Mouse (Mus musculus): Measurements from ENCODE around the gene Oaf. TPM values are rescaled to one million over a fixed set of nuclear protein-coding genes. Genes with fewer than 3 reads are reported as not detected.

Gene Oaf
- polyA plus RNA-seq, 1 experiment from 2014 or later = 88.5 TPM

DNA sequence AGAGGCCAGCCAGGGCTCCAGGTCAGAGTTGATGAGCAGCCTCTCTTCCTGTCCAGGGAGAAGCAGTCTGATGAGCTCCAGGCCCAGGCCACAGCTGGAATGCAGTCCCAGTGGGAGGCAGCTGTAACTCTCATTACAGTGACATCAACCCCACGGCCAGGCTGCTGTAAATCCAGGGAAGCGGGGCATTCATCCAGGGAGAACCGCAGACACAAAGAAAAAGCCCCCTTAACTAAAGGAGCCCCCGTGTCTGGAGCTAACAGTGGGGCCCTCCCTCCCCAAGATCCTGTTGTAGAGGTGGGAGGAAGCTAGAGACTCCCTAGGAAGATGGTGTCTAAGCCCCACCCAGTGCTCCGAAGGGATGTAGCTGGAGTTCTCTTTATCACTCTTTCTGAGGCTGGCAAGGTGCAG is 13.6 kb upstream of the Oaf start:
- H3K36me3 ChIP-seq (ENCODE audit: control insufficient read depth, insufficient read depth, low read length) = no peaks in the 10 kb centered on the region
- no peaks in the 10 kb centered on the region for H3K9me3 ChIP-seq (ENCODE audit: control insufficient read depth, low read length)
- H3K4me3 ChIP-seq (ENCODE audit: low read length) = no peak overlapping the region
- H3K27ac ChIP-seq (ENCODE audit: low read depth, low read length) = peak overlapping the region; percentile 91
- peak overlapping the region; percentile 12; the same call in 1 of the 2 replicates for H3K4me2 ChIP-seq (replicated peaks; ENCODE audit: low read depth, low read length)
- 0 out of 2 replicates have a peak overlapping the region, but pooled peaks have one; percentile 34 for H3K9ac ChIP-seq (ENCODE audit: low read depth, low read length)
- WGBS = 5% methylated on average over 5 of the region's 5 CpGs
- peak; percentile 90 for ATAC-seq (ENCODE audit: low FRiP score, low TSS enrichment)
- peaks cover 20% of the 10 kb centered on the region for H3K4me1 ChIP-seq (ENCODE audit: control insufficient read depth, insufficient read depth, low read length)
- no peaks in the 10 kb centered on the region for H3K27me3 ChIP-seq (ENCODE audit: control insufficient read depth, insufficient read depth, low read length)

DNA sequence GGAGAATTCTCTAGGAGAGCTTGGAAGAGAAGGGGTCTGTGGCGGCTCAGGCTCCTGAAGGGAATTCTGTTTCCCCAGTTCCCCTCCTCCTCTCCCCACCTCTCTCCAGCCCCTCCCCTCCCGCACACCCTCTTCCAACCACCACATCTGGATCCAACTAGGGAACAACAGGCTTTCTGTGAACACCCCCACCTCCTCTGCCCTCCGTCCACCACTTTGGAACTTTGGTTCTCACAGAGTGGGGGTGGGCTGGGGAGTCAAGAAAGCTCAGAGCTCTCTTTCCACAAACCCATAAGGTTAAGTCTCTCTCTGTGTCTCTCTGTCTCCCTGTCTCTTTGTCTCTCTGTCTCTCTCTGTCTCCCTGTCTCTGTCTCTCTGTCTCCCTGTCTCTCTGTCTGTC is 13.1 kb upstream of the Oaf start:
- Histone ChIP-seq H3K9me3 (ENCODE audit: control insufficient read depth, low read length) (no peaks in the 10 kb centered on the region), H3K4me1 (ENCODE audit: control insufficient read depth, insufficient read depth, low read length) (peaks cover 20% of the 10 kb centered on the region), H3K27me3 (ENCODE audit: control insufficient read depth, insufficient read depth, low read length) (no peaks in the 10 kb centered on the region), H3K9ac (ENCODE audit: low read depth, low read length) (no peak overlapping the region), H3K36me3 (ENCODE audit: control insufficient read depth, insufficient read depth, low read length) (no peaks in the 10 kb centered on the region), H3K4me3 (ENCODE audit: low read length) (no peak overlapping the region), H3K4me2 (replicated peaks; ENCODE audit: low read depth, low read length) (peak overlapping the region; percentile 12; the same call in 1 of the 2 replicates), H3K27ac (ENCODE audit: low read depth, low read length) (peak overlapping the region; percentile 91)
- WGBS = 29% methylated on average over 3 of the region's 3 CpGs
- peak; percentile 63; the same call in 1 of the 2 replicates for ATAC-seq (ENCODE audit: low FRiP score, low TSS enrichment)

DNA sequence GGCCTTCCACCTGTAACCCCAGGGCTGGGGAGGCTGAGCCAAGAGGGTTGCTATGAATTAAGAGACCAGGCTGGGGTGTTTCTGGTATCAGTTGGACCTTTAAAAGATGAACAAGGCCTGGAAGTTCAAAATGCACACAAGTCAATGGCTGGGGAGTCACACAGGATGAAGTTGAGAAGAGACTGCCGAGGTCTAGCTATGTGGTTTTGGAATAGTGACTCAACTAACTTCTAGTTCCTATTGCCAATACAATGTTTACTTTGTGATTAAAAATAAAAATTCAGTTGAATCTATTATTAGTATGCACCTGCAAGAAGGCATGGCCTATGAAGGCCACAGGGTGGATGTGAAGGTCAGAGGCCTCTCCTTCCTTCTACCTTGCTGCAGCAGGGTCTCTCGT is 12.1 kb upstream of the Oaf start:
- Histone ChIP-seq H3K27ac (ENCODE audit: low read depth, low read length) (no peak overlapping the region), H3K9ac (ENCODE audit: low read depth, low read length) (no peak overlapping the region), H3K4me3 (ENCODE audit: low read length) (no peak overlapping the region), H3K27me3 (ENCODE audit: control insufficient read depth, insufficient read depth, low read length) (no peaks in the 10 kb centered on the region), H3K9me3 (ENCODE audit: control insufficient read depth, low read length) (no peaks in the 10 kb centered on the region), H3K4me2 (replicated peaks; ENCODE audit: low read depth, low read length) (no peak overlapping the region), H3K4me1 (ENCODE audit: control insufficient read depth, insufficient read depth, low read length) (peaks cover 24% of the 10 kb centered on the region), H3K36me3 (ENCODE audit: control insufficient read depth, insufficient read depth, low read length) (no peaks in the 10 kb centered on the region)
- WGBS = 88% methylated on average over 2 of the region's 2 CpGs
- no peak for ATAC-seq (ENCODE audit: low FRiP score, low TSS enrichment)

DNA sequence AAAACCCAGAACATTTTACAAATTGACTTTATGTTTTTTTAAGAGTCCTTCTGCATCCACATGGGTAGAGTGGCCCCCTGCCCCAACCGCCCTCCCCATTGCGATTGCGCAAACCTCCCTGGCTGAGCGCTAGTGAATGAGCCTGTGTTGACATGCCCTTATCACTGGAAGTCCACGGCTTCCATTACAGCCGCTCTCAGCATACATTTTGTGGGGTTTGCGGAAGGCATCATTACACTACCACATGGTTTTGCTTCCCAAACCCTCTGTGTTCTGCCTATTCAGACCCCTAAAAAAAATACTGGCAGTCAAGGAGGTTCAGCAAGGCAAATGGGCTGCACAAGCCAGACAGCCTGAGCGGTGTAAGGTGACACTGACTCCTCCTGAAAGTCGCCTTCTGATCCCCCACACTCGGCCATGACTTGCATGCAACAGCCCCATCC is 7.0 kb upstream of the Oaf start:
- no peaks in the 10 kb centered on the region for H3K9me3 ChIP-seq (ENCODE audit: control insufficient read depth, low read length)
- 0 out of 2 replicates have a peak overlapping the region, but pooled peaks have one; percentile 30 for H3K27ac ChIP-seq (ENCODE audit: low read depth, low read length)
- H3K27me3 ChIP-seq (ENCODE audit: control insufficient read depth, insufficient read depth, low read length) = no peaks in the 10 kb centered on the region
- no peak overlapping the region for H3K9ac ChIP-seq (ENCODE audit: low read depth, low read length)
- ATAC-seq (ENCODE audit: low FRiP score, low TSS enrichment) = peak; percentile 44; the same call in 1 of the 2 replicates
- no peaks in the 10 kb centered on the region for H3K36me3 ChIP-seq (ENCODE audit: control insufficient read depth, insufficient read depth, low read length)
- H3K4me3 ChIP-seq (ENCODE audit: low read length) = no peak overlapping the region
- peaks cover 7% of the 10 kb centered on the region for H3K4me1 ChIP-seq (ENCODE audit: control insufficient read depth, insufficient read depth, low read length)
- 19% methylated on average over 10 of the region's 10 CpGs for WGBS
- peak overlapping the region; percentile 17; the same call in 1 of the 2 replicates for H3K4me2 ChIP-seq (replicated peaks; ENCODE audit: low read depth, low read length)

GRCm38 (mm10) chr9:43245801-43246570 is 6.3 kb upstream of the Oaf start:
- 87% methylated on average over 7 of the region's 7 CpGs for WGBS

DNA sequence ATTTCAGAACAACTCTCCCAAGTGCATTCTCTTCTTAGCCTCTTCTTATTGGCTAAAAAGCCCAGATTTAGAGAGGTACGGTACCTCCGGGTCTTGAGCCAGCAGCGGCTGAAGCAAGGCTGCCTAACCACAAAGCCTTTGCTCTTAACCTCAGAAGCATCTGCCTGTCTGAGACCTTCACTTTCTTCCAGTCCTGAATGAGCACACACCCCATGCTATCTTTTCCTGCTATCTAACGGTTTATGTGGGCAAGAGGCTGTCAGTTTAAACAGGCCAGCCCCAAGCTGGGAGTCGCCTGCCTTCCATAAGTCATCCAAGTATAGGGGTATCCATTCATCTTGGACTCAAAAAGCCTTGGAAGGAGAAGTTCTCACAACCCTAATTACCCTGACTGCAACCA is 2.7 kb upstream of the Oaf start:
- no peaks in the 10 kb centered on the region for H3K9me3 ChIP-seq (ENCODE audit: control insufficient read depth, low read length)
- no peak overlapping the region for H3K4me2 ChIP-seq (replicated peaks; ENCODE audit: low read depth, low read length)
- peaks cover 26% of the 10 kb centered on the region for H3K4me1 ChIP-seq (ENCODE audit: control insufficient read depth, insufficient read depth, low read length)
- no peak for ATAC-seq (ENCODE audit: low FRiP score, low TSS enrichment)
- no peaks in the 10 kb centered on the region for H3K27me3 ChIP-seq (ENCODE audit: control insufficient read depth, insufficient read depth, low read length)
- WGBS = 74% methylated on average over 5 of the region's 5 CpGs
- H3K4me3 ChIP-seq (ENCODE audit: low read length) = no peak overlapping the region
- no peaks in the 10 kb centered on the region for H3K36me3 ChIP-seq (ENCODE audit: control insufficient read depth, insufficient read depth, low read length)
- no peak overlapping the region for H3K9ac ChIP-seq (ENCODE audit: low read depth, low read length)
- no peak overlapping the region for H3K27ac ChIP-seq (ENCODE audit: low read depth, low read length)

More at GRCm38 (mm10) chr9:43245801-43246570, 6.3 kb upstream of the Oaf start:
- Histone ChIP-seq H3K36me3 (ENCODE audit: control insufficient read depth, insufficient read depth, low read length) (no peaks in the 10 kb centered on the region), H3K4me1 (ENCODE audit: control insufficient read depth, insufficient read depth, low read length) (peaks cover 7% of the 10 kb centered on the region), H3K4me3 (ENCODE audit: low read length) (no peak overlapping the region), H3K27me3 (ENCODE audit: control insufficient read depth, insufficient read depth, low read length) (no peaks in the 10 kb centered on the region), H3K9me3 (ENCODE audit: control insufficient read depth, low read length) (no peaks in the 10 kb centered on the region), H3K9ac (ENCODE audit: low read depth, low read length) (no peak overlapping the region), H3K27ac (ENCODE audit: low read depth, low read length) (no peak overlapping the region), H3K4me2 (replicated peaks; ENCODE audit: low read depth, low read length) (no peak overlapping the region)
- no peak for ATAC-seq (ENCODE audit: low FRiP score, low TSS enrichment)

GRCm38 (mm10) chr9:43241970-43242369 is 2.3 kb upstream of the Oaf start:
- ATAC-seq (ENCODE audit: low FRiP score, low TSS enrichment) = no peak
- Histone ChIP-seq H3K9ac (ENCODE audit: low read depth, low read length) (no peak overlapping the region), H3K36me3 (ENCODE audit: control insufficient read depth, insufficient read depth, low read length) (no peaks in the 10 kb centered on the region), H3K27me3 (ENCODE audit: control insufficient read depth, insufficient read depth, low read length) (no peaks in the 10 kb centered on the region), H3K27ac (ENCODE audit: low read depth, low read length) (no peak overlapping the region), H3K4me2 (replicated peaks; ENCODE audit: low read depth, low read length) (no peak overlapping the region), H3K9me3 (ENCODE audit: control insufficient read depth, low read length) (no peaks in the 10 kb centered on the region), H3K4me1 (ENCODE audit: control insufficient read depth, insufficient read depth, low read length) (peaks cover 29% of the 10 kb centered on the region), H3K4me3 (ENCODE audit: low read length) (no peak overlapping the region)
- whole genome bisulfite sequencing = 89% methylated on average over 8 of the region's 8 CpGs

DNA sequence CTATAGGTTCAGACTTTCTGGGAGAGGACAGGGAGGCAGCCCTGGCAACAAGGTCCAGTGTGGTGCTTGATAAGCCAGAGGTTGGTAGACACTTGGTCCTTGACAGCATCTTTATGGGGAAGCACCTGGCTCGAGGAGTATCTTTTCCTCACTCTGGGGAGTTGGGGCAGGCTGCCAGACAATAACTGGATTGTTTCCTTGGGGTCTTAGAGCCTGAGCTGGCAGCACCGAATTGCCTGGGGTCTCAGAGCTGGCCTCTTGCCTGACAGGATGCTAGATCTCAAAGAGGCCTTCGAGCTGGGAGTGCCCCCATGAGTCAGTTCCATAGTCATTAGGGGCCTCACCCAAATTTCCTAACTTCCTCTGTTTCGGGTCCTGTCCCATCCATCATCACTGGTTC is 1.6 kb upstream of the Oaf start:
- peaks cover 25% of the 10 kb centered on the region for H3K4me1 ChIP-seq (ENCODE audit: control insufficient read depth, insufficient read depth, low read length)
- H3K9ac ChIP-seq (ENCODE audit: low read depth, low read length) = no peak overlapping the region
- H3K9me3 ChIP-seq (ENCODE audit: control insufficient read depth, low read length) = no peaks in the 10 kb centered on the region
- WGBS = 43% methylated on average over 4 of the region's 4 CpGs
- no peak for ATAC-seq (ENCODE audit: low FRiP score, low TSS enrichment)
- no peaks in the 10 kb centered on the region; the same call in 1 of the 2 replicates for H3K36me3 ChIP-seq (ENCODE audit: control insufficient read depth, insufficient read depth, low read length)
- H3K4me2 ChIP-seq (replicated peaks; ENCODE audit: low read depth, low read length) = no peak overlapping the region
- no peaks in the 10 kb centered on the region for H3K27me3 ChIP-seq (ENCODE audit: control insufficient read depth, insufficient read depth, low read length)
- H3K4me3 ChIP-seq (ENCODE audit: low read length) = no peak overlapping the region
- no peak overlapping the region for H3K27ac ChIP-seq (ENCODE audit: low read depth, low read length)

DNA sequence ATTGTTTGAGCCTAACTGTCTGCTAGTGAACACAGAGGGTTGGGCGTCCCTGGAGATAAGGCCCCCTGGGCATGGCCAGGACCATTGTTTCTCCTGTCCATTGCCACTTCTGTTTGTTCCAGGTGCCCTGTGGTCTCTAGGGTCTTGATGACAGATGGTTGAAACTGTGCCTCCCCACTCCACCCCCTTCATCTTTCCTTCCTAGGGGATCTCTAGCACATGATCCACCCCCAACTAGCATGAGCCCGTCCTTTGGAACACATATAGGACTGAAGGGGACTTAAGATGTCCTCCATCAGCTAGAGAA is 836 bp upstream of the Oaf start:
- 31% methylated on average over 2 of the region's 2 CpGs for WGBS

More for the DNA sequence above, 836 bp upstream of the Oaf start:
- ATAC-seq (ENCODE audit: low FRiP score, low TSS enrichment) = no peak
- H3K4me1 ChIP-seq (ENCODE audit: control insufficient read depth, insufficient read depth, low read length) = peaks cover 29% of the 10 kb centered on the region
- no peaks in the 10 kb centered on the region for H3K9me3 ChIP-seq (ENCODE audit: control insufficient read depth, low read length)
- H3K27me3 ChIP-seq (ENCODE audit: control insufficient read depth, insufficient read depth, low read length) = no peaks in the 10 kb centered on the region
- peak overlapping the region; percentile 83; the same call in 1 of the 2 replicates for H3K9ac ChIP-seq (ENCODE audit: low read depth, low read length)
- H3K36me3 ChIP-seq (ENCODE audit: control insufficient read depth, insufficient read depth, low read length) = peaks cover 3% of the 10 kb centered on the region; the same call in 1 of the 2 replicates
- peak overlapping the region; percentile 88 for H3K27ac ChIP-seq (ENCODE audit: low read depth, low read length)
- H3K4me3 ChIP-seq (ENCODE audit: low read length) = peak overlapping the region; percentile 90
- H3K4me2 ChIP-seq (replicated peaks; ENCODE audit: low read depth, low read length) = peak overlapping the region; percentile 85
